Mouse (Mus musculus) embryonic fibroblast, embryonic 13.5 days (primary cell): ENCODE data around the gene Gabrr1.
"Not testable (repeated sequence)": the region's sequence is repeated elsewhere in the genome, so short reads cannot be mapped to it uniquely, and the experiment has no call there.

Experiments
- CTCF ChIP-seq: IDR thresholded peaks from 2 replicates; pipeline ENCODE4 v1.5.1; 2011; ENCODE audit warnings: mild to moderate bottlenecking, control low read depth, low read length, moderate library complexity, borderline replicate concordance; ENCODE audit not compliant: insufficient read depth
- POLR2A ChIP-seq: IDR thresholded peaks from 2 replicates; pipeline ENCODE4 v1.6.1; 2011; ENCODE audit warnings: low read depth, mild to moderate bottlenecking, control low read depth, low read length, moderate library complexity

DNA sequence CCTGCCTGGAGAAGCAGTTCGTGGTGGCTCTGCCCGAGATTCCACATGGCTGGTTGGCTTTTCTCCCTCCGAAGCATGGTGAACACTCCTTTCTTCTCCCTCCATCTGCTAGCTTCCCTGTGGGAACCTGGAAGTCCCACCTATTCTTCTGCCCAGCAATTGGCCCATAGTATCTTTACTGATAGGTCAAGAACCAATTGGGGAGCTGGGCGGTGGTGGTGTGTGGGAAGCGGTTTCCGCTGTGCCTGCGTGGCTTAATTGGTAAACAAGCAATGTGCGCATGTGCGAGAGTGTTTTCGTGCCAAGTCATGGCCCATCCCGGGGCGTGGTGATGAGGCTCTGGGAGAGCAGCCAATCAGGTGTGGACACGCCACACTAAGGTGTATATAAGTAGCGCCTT, 19.5 kb upstream of the Gabrr1 start:
- not testable (repeated sequence) for TF ChIP-seq CTCF, POLR2A
